Mouse (Mus musculus): ENCODE measurements around the gene Stk40. TPM values are rescaled to one million over a fixed set of nuclear protein-coding genes. Genes with fewer than 3 reads are reported as not detected.
A peak's percentile ranks its signal among the peaks of the same experiment; 100 is the strongest.

Gene Stk40
- polyA plus RNA-seq, 1 experiment from 2014 or later, result 13.9 TPM

DNA sequence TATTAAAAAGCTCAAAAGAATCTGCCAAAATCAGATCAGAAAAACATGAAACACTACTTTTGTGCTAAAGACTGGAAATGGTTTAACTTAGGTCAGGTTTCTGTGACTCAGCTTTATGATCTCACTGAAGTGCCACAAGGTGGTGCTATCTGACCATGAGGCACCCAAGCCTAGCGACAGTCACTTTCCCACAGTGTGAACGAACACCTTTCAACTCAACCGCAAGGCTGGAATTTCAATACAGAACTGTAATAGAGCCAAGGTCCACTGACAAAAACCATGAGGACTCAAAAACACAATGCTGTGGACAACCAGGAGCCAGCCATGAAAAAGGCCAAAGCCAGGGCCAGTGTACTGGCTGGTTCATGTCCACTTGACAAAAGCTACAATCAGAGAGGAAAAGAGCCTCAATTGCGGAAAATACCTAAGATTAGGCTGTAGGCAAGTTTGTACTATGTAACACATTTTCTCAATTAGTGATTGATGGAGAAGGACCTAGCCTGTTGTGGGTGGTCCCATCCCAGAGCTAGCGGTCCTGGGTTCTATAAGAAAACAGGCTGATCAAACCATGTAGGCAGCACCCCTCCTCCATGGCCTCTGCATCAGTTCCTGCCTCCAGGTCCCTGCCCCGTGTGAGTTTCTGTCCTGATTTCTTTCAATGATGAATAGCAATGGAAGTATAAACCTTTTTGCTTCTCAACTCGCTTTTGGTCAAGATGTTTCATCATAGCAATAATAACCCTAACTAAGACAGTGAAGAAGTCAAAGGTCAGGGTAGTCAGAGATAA lies 77.6 kb downstream of the Stk40 start:
- ATAC-seq (ENCODE audit: low read depth), result 0 out of 2 replicates have a peak, but pooled peaks have one; percentile 48
- H3K36me3 ChIP-seq, result peaks cover 87% of the 10 kb centered on the region
- 75% methylated on average over 7 of the region's 7 CpGs for WGBS (ENCODE audit: insufficient replicate concordance)

GRCm38 (mm10) chr4:126183034-126183433 lies 79.3 kb downstream of the Stk40 start:
- H3K4me3 ChIP-seq (replicated peaks), result no peak overlapping the region
- H3K36me3 ChIP-seq, result peaks cover 87% of the 10 kb centered on the region
- no peak overlapping the region for H3K27ac ChIP-seq
- DNase-seq, result no peak
- ATAC-seq (ENCODE audit: low read depth), result no peak
- no peaks in the 10 kb centered on the region for H3K27me3 ChIP-seq
- peaks cover 8% of the 10 kb centered on the region for H3K4me1 ChIP-seq (replicated peaks)
- no peak overlapping the region for H3K4me2 ChIP-seq
- H3K9me3 ChIP-seq (replicated peaks), result no peaks in the 10 kb centered on the region
- H3K9ac ChIP-seq, result no peak overlapping the region
- WGBS (ENCODE audit: insufficient replicate concordance), result 87% methylated on average over 5 of the region's 5 CpGs

More for the DNA sequence above, 77.6 kb downstream of the Stk40 start:
- H3K4me2 ChIP-seq, result no peak overlapping the region
- DNase-seq, result no peak
- H3K27me3 ChIP-seq, result no peaks in the 10 kb centered on the region
- no peak overlapping the region for H3K27ac ChIP-seq
- H3K4me1 ChIP-seq (replicated peaks), result peaks cover 8% of the 10 kb centered on the region
- H3K4me3 ChIP-seq (replicated peaks), result no peak overlapping the region
- no peaks in the 10 kb centered on the region for H3K9me3 ChIP-seq (replicated peaks)
- H3K9ac ChIP-seq, result no peak overlapping the region

DNA sequence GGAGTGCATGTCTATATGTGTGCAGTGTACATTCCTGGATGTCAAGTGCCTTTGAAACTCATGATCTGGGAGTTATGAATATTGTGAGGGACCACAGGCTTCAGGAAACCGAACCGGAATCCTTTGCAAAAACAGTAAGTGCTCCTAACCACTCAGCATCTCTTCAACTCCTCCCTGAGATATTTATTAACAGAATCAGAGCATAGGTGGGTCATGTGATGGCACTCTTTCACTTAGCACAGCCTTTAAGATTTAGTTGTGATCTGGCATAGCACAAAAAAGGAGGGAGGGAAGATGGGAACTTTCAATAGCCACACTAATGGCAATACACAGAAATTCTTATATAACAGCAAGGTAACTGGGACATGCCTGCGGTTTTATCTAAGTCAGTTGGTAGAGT lies 83.3 kb downstream of the Stk40 start:
- WGBS (ENCODE audit: insufficient replicate concordance), result 87% methylated on average over 3 of the region's 3 CpGs
- no peak for ATAC-seq (ENCODE audit: low read depth)
- H3K4me1 ChIP-seq (replicated peaks), result peaks cover 6% of the 10 kb centered on the region; the same call in 1 of the 2 replicates

More for the DNA sequence above, 83.3 kb downstream of the Stk40 start:
- Histone ChIP-seq H3K9me3 (replicated peaks) (no peaks in the 10 kb centered on the region), H3K36me3 (peaks cover 81% of the 10 kb centered on the region), H3K27me3 (no peaks in the 10 kb centered on the region), H3K9ac (no peak overlapping the region), H3K27ac (no peak overlapping the region), H3K4me3 (replicated peaks) (no peak overlapping the region), H3K4me2 (no peak overlapping the region)
- DNase-seq, result no peak

Other genes with a start within 250 kb of the Stk40 start
- 2.0 and 2.4 TPM in 2 replicates for gene Csf3r, start 79.4 kb upstream of the Stk40 start, polyA plus RNA-seq (2015; fragmentation: Nextera tagmentation; extraction: Ambion mirVana)
- gene Mrps15, start 57.0 kb upstream of the Stk40 start, polyA plus RNA-seq (2015; fragmentation: Nextera tagmentation; extraction: Ambion mirVana), result 112 and 127 TPM in 2 replicates
- gene Oscp1, start 45.4 kb upstream of the Stk40 start, polyA plus RNA-seq (2015; fragmentation: Nextera tagmentation; extraction: Ambion mirVana), result 1.4 and 1.5 TPM in 2 replicates
- 31.1 and 31.3 TPM in 2 replicates for gene Lsm10, start 7.3 kb upstream of the Stk40 start, polyA plus RNA-seq (2015; fragmentation: Nextera tagmentation; extraction: Ambion mirVana)
- 11.8 and 13.3 TPM in 2 replicates for gene Eva1b, start 43.8 kb downstream of the Stk40 start, polyA plus RNA-seq (2015; fragmentation: Nextera tagmentation; extraction: Ambion mirVana)
- 0.82 and 1.3 TPM in 2 replicates for gene Sh3d21, start 59.5 kb downstream of the Stk40 start, polyA plus RNA-seq (2015; fragmentation: Nextera tagmentation; extraction: Ambion mirVana)
- gene Thrap3, start 98.8 kb downstream of the Stk40 start, polyA plus RNA-seq (2015; fragmentation: Nextera tagmentation; extraction: Ambion mirVana), result 98.1 and 121 TPM in 2 replicates
- 6.6 and 7.3 TPM in 2 replicates for gene Map7d1, start 152.4 kb downstream of the Stk40 start, polyA plus RNA-seq (2015; fragmentation: Nextera tagmentation; extraction: Ambion mirVana)
- gene Trappc3, start 158.4 kb downstream of the Stk40 start, polyA plus RNA-seq (2015; fragmentation: Nextera tagmentation; extraction: Ambion mirVana), result 40.5 and 41.5 TPM in 2 replicates
- 0.99 and 1.2 TPM in 2 replicates for gene Col8a2, start 182.8 kb downstream of the Stk40 start, polyA plus RNA-seq (2015; fragmentation: Nextera tagmentation; extraction: Ambion mirVana)
- 30.4 and 30.9 TPM in 2 replicates for gene Adprhl2, start 217.7 kb downstream of the Stk40 start, polyA plus RNA-seq (2015; fragmentation: Nextera tagmentation; extraction: Ambion mirVana)
- 0.51 and 0.53 TPM in 2 replicates for gene Tekt2, start 221.7 kb downstream of the Stk40 start, polyA plus RNA-seq (2015; fragmentation: Nextera tagmentation; extraction: Ambion mirVana)